Mouse (Mus musculus) embryo, embryonic 9.5 days (tissue): ENCODE measurements at regions not wholly inside any gene's neighbourhood (a gene's known extent, or its start where the extent isn't known, plus 50 kb on each side); places are given as distances from the start of the nearest gene placed in this dataset.

Source experiments
- DNase-seq: peaks from one replicate; pipeline ENCODE4 v3.0.0-alpha.2; 2017; ENCODE audit errors: extremely low spot score

DNA sequence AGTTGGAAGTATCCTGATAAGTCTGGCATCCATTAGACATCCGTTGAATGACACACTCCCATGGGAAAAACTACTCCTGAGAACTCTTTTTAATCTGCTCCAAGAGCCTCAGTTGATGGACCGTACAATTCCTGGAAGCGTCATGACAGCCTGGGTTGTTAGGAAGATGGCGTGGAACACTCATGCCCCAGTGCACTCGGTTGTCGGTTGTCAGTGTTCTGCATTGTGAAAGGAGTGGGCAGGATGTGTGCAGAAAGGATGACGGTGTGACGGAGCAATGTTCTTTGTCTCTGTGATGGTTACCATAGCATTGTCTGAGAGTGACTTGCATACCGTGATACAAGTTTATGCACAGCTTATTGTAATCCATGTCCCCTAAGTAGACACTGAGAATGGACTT is 164.4 kb downstream of the Slc30a10 start:
- DNase-seq = no peak

DNA sequence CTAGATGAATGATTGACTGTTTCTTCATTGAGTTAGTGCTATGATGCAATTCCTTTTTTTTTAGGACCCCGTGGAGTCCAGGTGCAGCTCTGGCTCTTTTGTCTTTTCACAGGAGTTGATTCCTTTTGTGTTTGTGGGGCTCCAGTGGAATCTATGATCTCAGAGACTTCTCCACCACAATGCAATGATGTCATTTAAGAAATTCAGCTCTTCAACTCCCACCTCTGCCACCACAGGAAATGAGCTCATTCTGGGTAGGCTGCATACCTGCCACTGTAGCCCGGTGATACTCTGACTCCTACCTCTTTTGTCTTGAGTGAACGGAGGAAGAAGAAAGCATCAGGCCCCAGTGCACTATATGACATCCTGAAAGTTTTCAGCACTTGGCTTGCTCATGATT is 173.8 kb downstream of the Slc30a10 start:
- DNase-seq = no peak

DNA sequence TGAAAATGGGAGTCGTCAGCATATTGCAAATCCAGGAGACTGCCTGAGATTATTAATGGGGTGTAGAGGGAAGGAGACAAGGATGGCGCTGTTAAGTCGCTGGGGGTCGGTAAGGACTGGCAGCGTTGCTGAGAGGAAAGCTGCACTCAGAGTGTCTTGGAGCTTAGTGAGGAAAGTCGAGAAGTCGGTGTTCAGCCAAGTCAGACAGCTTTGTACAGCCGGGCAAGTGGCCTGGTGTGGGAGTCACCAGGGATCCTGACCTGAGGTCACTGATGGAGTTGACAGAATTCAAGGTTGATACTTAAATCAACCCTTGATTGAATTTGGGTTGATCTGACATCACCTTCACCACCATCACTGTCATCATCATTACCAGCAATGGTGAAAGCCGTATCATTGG is 175.3 kb downstream of the Slc30a10 start:
- no peak for DNase-seq

DNA sequence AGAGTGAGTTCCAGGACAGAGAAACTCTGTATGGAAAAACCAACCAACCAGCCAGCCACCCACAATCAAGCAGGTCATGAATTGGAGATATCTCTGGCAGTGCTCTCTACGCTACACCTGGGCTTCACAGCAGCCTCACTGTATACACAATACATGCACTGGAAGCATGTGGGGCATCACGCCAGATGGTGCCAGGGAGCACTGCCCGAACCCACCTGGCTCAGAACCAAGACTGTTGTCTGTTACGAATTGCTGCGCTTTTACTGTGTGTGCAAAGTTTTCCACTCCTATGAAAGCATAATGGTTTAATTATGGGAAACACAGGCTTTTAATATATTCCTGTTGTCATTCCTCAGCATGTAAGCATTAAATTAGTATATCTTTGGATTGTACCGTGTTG is 184.0 kb downstream of the Slc30a10 start:
- no peak for DNase-seq

DNA sequence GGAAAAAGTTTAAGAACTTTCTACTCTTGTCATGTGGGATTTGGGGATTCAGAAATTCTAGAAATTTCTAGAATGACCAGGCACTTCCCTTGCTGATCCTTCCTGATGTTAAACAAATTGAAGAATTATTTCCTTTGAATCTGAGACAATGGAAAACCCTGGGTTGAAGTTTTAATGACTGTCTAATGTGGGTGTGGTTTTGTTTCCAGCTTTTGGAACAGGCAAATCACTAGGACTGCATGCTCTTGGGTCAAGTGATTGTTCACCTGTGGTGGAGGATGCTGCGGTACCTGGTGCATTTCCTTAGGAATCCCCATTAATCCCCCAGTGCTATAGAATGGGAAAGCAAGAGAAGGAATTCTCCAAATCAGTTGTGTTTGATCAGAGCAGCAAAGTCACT is 184.8 kb downstream of the Slc30a10 start:
- no peak for DNase-seq

DNA sequence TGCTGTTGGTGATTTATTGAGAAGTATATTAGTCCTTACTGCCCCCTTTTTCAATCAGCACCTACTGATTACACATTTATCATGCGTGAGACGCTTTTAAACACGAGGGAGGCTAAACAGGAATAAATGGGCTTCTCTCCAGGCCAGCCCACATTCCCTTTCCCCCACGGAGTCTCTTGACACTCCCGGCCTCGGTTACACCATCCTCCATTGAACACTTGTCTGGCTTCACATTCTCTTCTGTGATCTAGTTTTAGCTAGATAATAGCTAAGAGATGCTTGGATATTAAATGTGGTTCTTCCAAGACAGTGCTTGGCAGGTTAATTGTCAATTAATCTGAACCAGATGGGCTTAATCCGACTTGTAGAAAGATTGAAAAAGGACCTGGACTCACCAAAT is 189.4 kb downstream of the Slc30a10 start:
- DNase-seq = no peak

DNA sequence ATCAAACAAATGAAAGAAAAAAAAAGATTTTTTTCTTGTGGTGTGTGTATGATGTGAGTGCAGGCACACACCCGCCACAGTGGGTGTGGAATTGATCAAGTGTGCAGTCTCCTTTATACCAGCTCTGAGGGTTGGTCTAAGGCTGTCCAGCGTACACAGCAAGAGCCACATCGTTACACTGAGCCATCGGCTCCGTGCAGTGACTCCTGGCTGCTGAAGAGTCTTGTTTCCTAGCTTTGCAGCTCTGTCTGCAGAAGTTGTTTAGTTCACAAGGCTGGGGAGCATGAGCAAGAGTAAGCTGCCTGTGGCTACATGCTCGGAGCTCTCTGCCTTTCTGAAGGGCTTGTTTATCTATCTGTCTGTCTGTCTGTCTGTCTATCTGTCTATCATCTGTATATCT is 193.5 kb downstream of the Slc30a10 start:
- no peak for DNase-seq

DNA sequence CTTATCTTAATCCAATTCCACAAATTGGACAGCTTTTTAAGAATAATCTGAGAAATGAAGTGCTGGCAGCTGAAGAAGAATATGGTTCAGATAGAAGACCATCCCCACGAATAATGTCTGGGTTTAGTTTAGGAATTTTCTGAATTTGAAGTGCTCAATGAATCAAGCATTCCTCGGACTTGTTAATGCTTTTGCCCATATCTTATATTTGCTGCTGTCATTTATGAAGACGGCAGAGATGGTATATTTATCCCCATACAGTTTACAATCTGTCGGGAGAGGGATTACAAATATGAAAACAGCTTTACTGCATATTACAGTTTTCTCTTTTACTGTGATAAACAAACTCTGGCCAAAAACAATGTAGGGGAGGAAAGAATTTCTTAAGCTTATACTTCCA is 194.3 kb downstream of the Slc30a10 start:
- no peak for DNase-seq

DNA sequence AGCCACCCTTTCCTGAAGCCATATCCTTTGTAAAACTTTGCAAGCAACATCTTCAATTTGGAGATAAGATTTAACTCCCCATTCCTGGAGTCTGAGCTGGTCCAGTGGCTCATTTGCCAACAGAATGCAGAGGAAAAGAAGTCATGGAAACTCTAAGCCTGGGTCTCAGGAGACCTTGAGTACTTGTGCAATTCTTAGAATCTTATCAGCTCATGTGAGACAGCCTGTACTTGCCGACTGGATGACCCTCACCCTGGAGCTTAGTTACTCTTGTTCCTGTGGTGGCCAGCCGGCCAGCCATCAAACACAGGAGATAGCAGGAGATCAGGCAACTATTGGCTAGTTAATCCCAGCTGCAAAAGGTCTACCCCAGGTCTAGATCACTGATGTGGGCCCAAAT is 196.3 kb downstream of the Slc30a10 start:
- DNase-seq = no peak

DNA sequence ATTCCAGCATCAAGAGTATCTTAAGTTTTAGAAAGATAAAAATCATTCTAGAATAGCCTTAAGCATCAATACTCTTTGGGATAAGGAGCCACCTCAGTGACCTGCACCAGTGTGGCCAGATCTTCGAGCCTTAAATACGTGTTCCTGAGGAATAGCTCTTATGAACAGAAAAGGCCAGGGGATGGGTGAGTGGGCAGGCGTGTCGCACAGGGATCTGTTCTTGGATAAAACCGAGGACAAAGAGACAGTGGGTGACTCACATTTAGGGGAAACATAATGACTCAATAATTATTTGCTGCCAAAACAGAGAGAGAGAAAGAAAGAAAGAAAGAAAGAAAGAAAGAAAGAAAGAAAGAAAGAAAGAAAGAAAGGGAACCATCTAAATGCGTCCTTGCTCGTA is 200.4 kb downstream of the Slc30a10 start:
- DNase-seq = no peak

DNA sequence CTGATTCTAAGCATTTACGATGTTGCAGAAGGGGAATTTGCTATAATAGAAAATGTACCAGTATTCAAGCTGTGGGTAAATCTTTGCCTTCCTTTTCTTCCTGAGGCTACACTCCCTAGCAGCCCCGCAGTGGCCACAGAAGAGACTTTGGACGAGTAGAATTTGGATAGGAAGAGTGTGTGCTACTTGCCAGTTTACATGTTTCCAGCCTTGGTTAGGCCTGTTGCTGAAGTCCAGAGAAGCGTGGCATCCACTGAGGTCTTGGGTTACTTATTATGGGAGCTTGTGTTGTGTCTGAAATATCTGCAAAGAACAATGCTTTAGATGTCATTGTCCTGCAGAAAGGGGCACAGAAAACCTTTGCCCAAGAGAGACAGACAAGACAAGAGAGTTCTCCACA is 200.8 kb downstream of the Slc30a10 start:
- no peak for DNase-seq

DNA sequence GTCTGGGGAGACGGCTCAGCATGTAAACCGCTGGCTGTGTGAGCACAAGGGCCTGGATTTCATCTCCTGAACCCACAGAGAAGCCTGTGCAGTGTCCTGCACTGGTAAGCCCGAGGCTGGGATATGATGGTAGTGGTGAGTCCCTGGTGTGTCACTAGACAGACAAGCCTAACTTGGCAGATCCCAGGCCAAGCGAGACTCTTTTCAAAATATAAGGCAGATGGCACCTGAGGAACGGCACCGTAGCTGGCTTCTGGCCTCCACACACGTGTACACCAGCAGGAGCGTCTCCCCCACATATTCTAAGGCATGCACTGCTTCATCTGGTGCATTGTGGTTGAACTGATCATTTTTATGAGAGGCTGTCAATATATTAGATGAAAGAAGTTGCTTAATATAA is 202.6 kb downstream of the Slc30a10 start:
- DNase-seq = no peak

DNA sequence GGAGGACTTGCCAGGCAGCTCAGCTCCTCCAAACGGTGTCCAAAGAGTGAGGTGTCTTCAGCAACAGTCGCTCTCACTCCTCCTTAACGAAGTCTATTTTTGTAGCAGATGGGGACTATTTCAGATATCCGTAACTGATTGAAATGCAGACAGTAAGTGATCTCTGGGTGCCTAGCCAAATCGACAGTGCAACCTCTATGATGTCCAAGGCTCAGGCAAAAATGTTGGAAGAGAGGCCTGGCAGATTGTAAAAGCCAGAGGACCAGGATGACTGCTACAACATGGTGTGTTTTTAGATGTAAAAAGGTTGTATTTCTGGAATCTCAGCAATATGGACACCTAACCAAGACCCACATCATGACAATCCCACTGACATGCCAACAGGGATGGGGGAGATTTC is 204.8 kb downstream of the Slc30a10 start:
- DNase-seq = no peak

DNA sequence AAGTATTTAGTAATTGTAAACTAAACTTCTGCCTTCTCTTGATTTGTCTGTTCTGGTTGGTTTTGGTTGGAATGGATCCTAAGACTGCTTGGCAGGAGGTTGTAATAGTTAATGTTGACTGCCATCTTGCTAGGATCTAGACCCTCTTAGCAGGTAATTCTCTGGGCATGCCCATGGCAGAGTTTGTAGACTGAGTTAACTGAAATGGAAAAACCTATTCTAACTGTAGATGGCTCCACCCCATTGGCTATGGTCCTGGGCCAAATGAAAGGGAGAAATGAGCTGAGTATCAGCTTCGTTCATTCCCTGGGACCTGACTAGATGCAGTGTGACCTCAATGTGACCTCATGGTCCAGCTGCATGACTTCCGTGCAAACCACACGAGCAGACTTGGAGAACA is 207.7 kb downstream of the Slc30a10 start:
- no peak for DNase-seq

DNA sequence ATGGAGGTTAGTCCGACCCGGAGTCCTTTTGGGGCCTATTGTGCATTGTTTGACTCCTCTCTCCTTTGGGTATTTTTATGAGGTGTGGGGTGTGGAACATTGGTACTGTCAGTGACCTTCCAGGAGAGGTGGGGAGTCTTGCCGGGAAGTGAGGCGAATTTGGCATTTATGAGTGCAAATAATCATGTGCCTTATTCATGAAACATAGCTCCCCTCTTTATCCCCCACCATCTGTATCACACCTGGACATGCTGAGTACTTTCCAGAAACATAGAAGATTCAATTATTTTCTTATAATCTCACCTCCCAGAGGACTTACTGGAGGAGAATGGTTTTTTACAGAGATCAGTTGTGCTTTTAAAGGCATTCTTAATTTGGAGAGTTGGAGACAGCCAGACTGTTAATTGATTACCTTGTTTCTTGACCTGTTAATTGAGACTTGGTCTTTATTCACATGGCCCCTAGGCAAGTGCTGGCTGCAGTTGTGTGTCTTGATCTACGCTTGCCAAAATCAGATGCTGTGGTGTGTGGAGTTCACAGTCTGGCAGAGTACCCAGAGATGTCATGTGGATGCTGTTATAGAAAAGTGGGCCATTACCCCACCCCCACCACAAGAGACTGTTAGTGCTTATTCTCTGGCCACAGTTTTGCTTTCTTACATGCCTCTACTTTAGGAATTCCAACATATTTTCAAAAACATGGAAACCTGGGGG is 215.5 kb downstream of the Slc30a10 start:
- DNase-seq = no peak

DNA sequence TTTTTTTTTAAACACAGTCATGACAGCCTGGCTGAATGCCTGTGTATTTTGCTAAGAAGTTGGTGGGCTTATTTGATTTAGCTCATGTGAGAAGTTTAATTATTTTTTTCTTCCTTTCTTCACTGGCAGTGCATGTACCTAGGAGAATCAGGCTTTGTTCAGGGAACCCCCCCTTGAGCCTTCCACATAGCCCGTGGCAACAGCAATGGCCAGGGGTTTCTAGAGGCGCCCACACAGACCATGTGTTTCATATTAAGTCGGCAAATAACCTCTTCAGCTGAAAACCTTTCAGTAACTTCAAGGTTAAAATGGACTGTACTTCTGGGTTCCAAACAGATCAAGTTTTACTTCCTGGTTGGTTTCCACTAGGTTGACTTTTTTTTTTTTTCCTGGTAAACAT is 218.3 kb downstream of the Slc30a10 start:
- no peak for DNase-seq

DNA sequence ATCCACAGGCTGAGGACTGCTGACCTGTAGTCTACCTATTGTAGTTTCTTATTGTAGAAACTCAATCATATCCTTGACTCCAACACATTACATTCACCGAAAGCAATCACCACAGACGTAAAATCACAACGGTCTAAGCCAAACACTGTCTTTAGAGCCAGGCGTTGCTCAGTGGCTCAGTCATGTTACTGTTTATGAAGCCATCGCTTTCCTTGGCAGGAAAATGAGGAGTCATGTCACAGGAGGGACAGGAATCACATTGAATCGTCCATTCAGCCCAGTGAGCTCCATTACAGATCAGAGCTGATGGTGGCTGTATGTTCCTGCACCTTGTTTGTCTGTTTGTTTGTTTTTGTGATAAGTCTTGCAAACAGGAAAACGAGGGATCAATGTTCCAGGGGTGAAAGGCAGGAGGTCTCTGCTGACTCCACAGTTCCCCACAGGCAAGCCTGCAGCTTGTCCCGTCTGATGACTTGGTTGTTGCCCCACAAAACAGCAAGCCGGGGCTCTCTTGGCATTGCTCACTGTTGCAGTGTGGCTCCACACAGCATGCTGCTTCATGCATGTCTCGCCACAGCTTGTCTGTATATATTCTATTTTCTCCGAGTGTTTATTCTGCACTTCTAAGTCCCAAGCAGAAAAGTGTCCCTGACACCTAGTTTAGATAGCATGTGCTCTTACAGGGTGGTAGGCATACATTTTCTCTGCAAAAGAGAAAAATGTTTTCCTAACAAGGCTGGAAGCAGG is 221.2 kb downstream of the Slc30a10 start:
- DNase-seq = no peak

DNA sequence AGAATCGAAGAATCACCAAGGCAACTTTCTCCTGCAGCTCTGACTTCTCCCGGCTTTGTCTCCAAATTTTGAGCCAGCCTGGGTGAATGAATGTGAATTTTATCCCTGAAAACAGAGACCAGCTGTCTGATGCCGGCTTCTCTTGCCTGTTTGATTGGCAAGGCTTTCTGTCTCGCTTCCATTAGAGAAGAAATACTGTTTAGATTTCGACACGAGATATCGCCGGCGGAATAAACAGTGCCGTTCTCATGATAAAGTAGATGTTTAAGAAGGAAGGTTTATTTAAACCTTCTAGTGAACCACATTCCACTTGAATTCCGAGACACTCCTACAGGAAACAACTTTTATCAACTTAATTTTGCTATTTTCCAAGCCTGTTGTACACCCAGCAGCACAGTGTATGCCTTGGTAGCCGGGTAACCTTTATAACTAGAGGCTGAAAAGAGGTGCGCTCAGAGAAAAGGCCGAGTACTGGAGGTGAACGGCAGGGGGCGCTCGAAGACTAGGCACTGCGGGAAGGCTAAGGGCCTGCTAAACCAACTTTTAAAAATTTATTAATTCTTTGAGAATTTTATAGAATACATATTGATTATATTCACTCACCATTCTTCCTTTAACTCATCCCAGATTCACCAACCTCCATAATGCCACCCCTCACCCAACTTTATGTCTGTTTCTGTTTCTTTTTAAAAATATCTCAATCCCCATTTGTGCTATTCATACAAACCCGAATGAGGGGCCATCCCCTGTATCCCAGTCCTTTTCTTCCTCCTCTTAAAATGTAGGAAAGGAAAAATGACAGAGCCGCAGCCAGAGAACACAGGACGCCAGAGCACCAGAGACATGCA is 227.2 kb downstream of the Slc30a10 start:
- peak; percentile 76 for DNase-seq

DNA sequence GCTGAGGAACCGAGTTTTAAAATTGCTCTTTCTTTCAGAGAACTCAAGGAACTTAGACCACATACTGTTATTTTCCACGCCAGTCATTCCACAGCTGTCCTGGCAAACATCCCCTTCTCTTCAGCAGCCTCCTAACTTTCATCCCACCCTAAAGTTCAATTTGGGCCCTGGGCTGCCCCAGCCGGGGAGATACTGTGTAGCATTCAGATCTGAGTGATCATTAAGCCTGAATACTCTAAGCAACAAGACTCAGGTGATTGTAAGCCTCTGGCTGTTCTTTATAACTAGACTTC is 227.8 kb downstream of the Slc30a10 start:
- DNase-seq = no peak

DNA sequence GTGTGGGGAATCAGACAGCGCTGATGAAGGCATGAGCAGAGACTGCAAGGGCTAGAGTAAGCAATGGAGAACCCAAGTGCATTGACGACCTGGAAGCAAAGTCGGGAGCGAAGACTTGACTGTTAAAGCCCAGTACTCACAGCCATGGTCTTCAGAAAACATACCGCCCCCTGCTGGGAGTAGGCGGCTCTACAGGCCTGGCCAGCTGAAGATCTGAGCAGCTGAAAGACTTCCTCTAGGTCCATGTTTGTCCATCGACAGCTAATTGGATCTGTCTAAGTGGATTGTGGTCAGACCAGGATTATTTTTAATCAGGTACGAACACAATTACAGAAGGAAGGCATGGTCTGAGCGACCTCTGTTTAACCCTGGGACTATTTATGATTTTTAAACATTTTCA is 230.0 kb downstream of the Slc30a10 start:
- DNase-seq = no peak

DNA sequence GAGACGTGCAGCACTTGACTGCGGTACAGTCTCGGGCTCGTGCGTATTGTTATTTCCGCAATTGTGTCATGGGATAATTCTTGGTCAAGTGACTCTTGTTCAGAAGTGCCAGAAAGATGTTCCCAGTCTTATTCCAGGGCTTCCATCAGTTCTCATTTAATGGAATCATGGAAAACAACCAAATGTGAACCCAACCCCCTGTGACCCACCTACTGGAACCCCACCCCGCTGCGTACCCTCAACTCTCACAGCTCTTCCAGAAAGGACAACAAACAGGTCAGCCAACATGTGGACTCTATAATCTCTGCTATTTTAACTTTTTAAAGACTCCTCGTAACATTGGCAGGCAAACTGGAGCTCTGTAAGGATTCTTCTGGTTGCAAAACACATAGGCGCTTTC is 233.9 kb downstream of the Slc30a10 start:
- DNase-seq = no peak

DNA sequence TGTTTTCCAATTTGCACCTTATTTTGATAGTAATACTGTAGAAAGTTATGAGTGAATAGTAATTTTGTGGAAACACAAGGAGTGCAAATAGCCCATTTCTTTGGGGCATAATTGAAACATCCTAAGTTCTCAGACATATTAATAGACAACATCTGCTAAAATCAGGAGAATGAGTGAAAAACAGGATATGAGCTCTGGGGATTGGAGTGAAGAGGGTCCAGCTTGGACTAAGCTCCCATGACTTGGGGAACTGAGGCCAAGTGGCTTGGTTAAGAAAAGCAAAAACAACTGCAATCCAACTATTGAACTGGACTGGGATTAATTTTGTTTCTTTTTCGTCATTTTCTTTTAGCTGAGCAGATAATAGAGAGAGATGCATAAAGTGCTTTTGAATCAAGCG is 240.7 kb downstream of the Slc30a10 start:
- no peak for DNase-seq

DNA sequence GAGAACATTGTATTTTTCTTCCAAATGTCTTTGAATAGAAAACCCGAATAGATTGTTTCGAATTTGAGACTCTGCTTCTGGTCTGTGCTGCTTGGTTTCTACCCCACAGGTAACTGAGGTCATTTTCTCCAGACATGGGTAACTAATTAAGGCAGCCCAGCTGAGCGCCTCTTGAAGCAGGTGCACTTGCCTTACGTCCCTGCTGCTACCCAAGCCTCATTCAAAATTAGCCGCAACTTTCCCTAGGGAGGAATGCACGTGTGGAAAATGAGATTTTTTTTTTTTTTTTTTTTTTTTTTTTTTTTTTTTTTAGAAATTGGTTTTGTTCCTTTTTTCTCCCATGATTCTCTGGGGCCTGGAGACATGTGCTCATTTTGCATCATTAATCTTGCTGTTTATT is 245.1 kb downstream of the Slc30a10 start:
- no peak for DNase-seq
